In genomic region chr1:171065243-171065587, GRCm38 (mm10) we compare ENCODE assay signal across 8 mouse cellular contexts. TPM values are rescaled to one million over a fixed set of nuclear protein-coding genes. Genes with fewer than 3 reads are reported as not detected.
DNase-seq lines count a peak whose midpoint lies in the region; ATAC-seq and TF ChIP-seq lines count a peak whose summit lies in the region.
"Not testable (repeated sequence)": the region's sequence is repeated elsewhere in the genome, so short reads cannot be mapped to it uniquely, and the experiment has no call there.

No protein-coding gene starts in this region.

- H3K9ac ChIP-seq in ES-Bruce4 (ENCODE audit: low read depth, poor library complexity, severe bottlenecking); embryonic facial prominence, embryonic 12.5 days; hindbrain, embryonic 14.5 days; lung, embryonic 14.5 days; stomach, embryonic 14.5 days (replicated peaks; ENCODE audit: low read depth, low read length): not testable (repeated sequence)

- not testable (repeated sequence) for TF ChIP-seq POLR2A in ES-Bruce4 (IDR thresholded peaks at IDR 0.05; ENCODE audit: insufficient read depth, low read length)

- H3K36me3 ChIP-seq in ES-Bruce4 (ENCODE audit: control insufficient read depth, insufficient read depth, low read length, poor library complexity, severe bottlenecking); embryonic facial prominence, embryonic 12.5 days; hindbrain, embryonic 14.5 days (replicated peaks; ENCODE audit: control insufficient read depth, insufficient read depth); lung, embryonic 14.5 days (ENCODE audit: insufficient read depth); stomach, embryonic 14.5 days (ENCODE audit: control insufficient read depth, insufficient read depth, low read length): not testable (repeated sequence)

- H3K4me1 ChIP-seq in ES-Bruce4 (ENCODE audit: control insufficient read depth, insufficient read depth, low read length); embryonic facial prominence, embryonic 12.5 days; hindbrain, embryonic 14.5 days (replicated peaks; ENCODE audit: control insufficient read depth, insufficient read depth, low read length); lung, embryonic 14.5 days (ENCODE audit: insufficient read depth); stomach, embryonic 14.5 days (ENCODE audit: control insufficient read depth, insufficient read depth, low read length): not testable (repeated sequence)

- H3K4me2 ChIP-seq in embryonic facial prominence, embryonic 12.5 days (replicated peaks), result peak overlapping the region; percentile 44
- H3K4me2 ChIP-seq in hindbrain, embryonic 14.5 days (replicated peaks), result peak overlapping the region; percentile 30; the same call in 1 of the 2 replicates
- peak overlapping the region; percentile 50 for H3K4me2 ChIP-seq in lung, embryonic 14.5 days
- peak overlapping the region; percentile 46 for H3K4me2 ChIP-seq in stomach, embryonic 14.5 days (replicated peaks; ENCODE audit: low read depth, low read length)

- not testable (repeated sequence) for H3K9me3 ChIP-seq in ES-Bruce4 (replicated peaks; ENCODE audit: control insufficient read depth, insufficient read depth, low read length, poor library complexity, severe bottlenecking); embryonic facial prominence, embryonic 12.5 days; hindbrain, embryonic 14.5 days (ENCODE audit: control insufficient read depth, low read length); lung, embryonic 14.5 days (ENCODE audit: low read depth, low read length); stomach, embryonic 14.5 days (ENCODE audit: control insufficient read depth, low read depth, low read length)

- not testable (repeated sequence) for TF ChIP-seq CTCF in ES-Bruce4 (IDR thresholded peaks at IDR 0.05; ENCODE audit: low read depth, low read length); lung, embryonic 14.5 days (IDR thresholded peaks at IDR 0.05; ENCODE audit: low read depth)

- H3K27ac ChIP-seq in ES-Bruce4 (ENCODE audit: insufficient read depth, low read length); embryonic facial prominence, embryonic 12.5 days; hindbrain, embryonic 14.5 days; lung, embryonic 14.5 days (ENCODE audit: low read depth); stomach, embryonic 14.5 days (ENCODE audit: low read length): not testable (repeated sequence)

- H3K27me3 ChIP-seq in ES-Bruce4 (ENCODE audit: control insufficient read depth, insufficient read depth, low read length, poor library complexity, severe bottlenecking), result not testable (repeated sequence)
- H3K27me3 ChIP-seq in embryonic facial prominence, embryonic 12.5 days, result peaks cover 41% of the 10 kb centered on the region
- peaks cover 39% of the 10 kb centered on the region for H3K27me3 ChIP-seq in hindbrain, embryonic 14.5 days (ENCODE audit: control insufficient read depth, insufficient read depth, low read length)
- H3K27me3 ChIP-seq in lung, embryonic 14.5 days (ENCODE audit: insufficient read depth, low read length), result peaks cover 25% of the 10 kb centered on the region
- peaks cover 17% of the 10 kb centered on the region for H3K27me3 ChIP-seq in stomach, embryonic 14.5 days (ENCODE audit: control insufficient read depth, insufficient read depth, low read length)

- TF ChIP-seq EP300 in ES-Bruce4 (IDR thresholded peaks at IDR 0.05; ENCODE audit: insufficient read depth, low read depth, low read length), result not testable (repeated sequence)

- H3K4me3 ChIP-seq in ES-Bruce4 (ENCODE audit: low read depth, low read length), result peak overlapping the region; percentile 21
- peak overlapping the region; percentile 37 for H3K4me3 ChIP-seq in embryonic facial prominence, embryonic 12.5 days
- H3K4me3 ChIP-seq in hindbrain, embryonic 14.5 days (replicated peaks; ENCODE audit: low read length), result peak overlapping the region; percentile 18
- peak overlapping the region; percentile 36 for H3K4me3 ChIP-seq in lung, embryonic 14.5 days (ENCODE audit: low read depth, low read length)
- H3K4me3 ChIP-seq in stomach, embryonic 14.5 days (ENCODE audit: low read depth, low read length), result peak overlapping the region; percentile 36

- WGBS in embryonic facial prominence, embryonic 12.5 days, result under 1% methylated on average over 24 of the region's 35 CpGs
- WGBS in hindbrain, embryonic 14.5 days, result under 1% methylated on average over 17 of the region's 35 CpGs
- WGBS in lung, embryonic 14.5 days, result 1% methylated on average over 12 of the region's 35 CpGs
- 1% methylated on average over 17 of the region's 35 CpGs for WGBS in stomach, embryonic 14.5 days

- peak; percentile 14 for ATAC-seq in embryonic facial prominence, embryonic 12.5 days (ENCODE audit: insufficient number of reproducible peaks, insufficient read depth, low FRiP score, low TSS enrichment)
- 0 out of 2 replicates have a peak, but pooled peaks have one; percentile 1 for ATAC-seq in granulocyte monocyte progenitor cell, adult 5-6 weeks (replicated peaks; ENCODE audit: poor library complexity, severe bottlenecking)
- peak; percentile 48 for ATAC-seq in hindbrain, embryonic 14.5 days (ENCODE audit: low FRiP score)
- peak; percentile 64 for ATAC-seq in lung, embryonic 14.5 days (ENCODE audit: insufficient read depth)
- peak; percentile 24 for ATAC-seq in stomach, embryonic 14.5 days (ENCODE audit: insufficient number of reproducible peaks, insufficient read depth, low FRiP score, low read depth)

- DNase-seq in hindbrain, embryonic 14.5 days (ENCODE audit: low spot score); lung, embryonic 14.5 days: not testable (repeated sequence)
- peak; percentile 32 to 68 for DNase-seq in layer of hippocampus, postnatal 25 days (ENCODE audit: extremely low spot score in 1 of 2, low spot score in 1 of 2)
- peak; percentile 58 to 63 for DNase-seq in natural killer cell, adult 2 months (ENCODE audit: low spot score in 2 of 2)

RNA-seq across cellular contexts. Expression of gene Fcgr3, which starts 0.5 kb away (rescaled TPM):
- 0.78 and 0.87 TPM in 2 replicates for polyA plus RNA-seq in ES-Bruce4 (2011; ENCODE audit: insufficient read depth, insufficient read length, low read depth, missing spikeins)
- polyA plus RNA-seq in embryonic facial prominence, embryonic 12.5 days (2016; fragmentation: Nextera tagmentation; extraction: Ambion mirVana), result 6.0 and 6.5 TPM in 2 replicates
- total RNA-seq in granulocyte monocyte progenitor cell, adult 5-6 weeks (2014; fragmentation: Nextera tagmentation), result 274 and 310 TPM in 2 replicates
- total RNA-seq in granulocyte monocyte progenitor cell, adult 5-6 weeks (2017), result 498 and 520 TPM in 2 replicates
- 9.6 and 11.6 TPM in 2 replicates for polyA plus RNA-seq in hindbrain, embryonic 14.5 days (2014; fragmentation: Nextera tagmentation; extraction: Ambion mirVana)
- total RNA-seq in layer of hippocampus, postnatal 25 days (2021), result 10 to 100 TPM; 12.1 to 14.0 TPM
- polyA plus RNA-seq in lung, embryonic 14.5 days (2014; fragmentation: Nextera tagmentation; extraction: Ambion mirVana), result 10.8 and 14.3 TPM in 2 replicates
- 11.1 and 14.8 TPM in 2 replicates for polyA plus RNA-seq in stomach, embryonic 14.5 days (2014; fragmentation: Nextera tagmentation; extraction: Ambion mirVana)

RNA-seq across cellular contexts. Expression of gene Fcgr4, which starts 46.5 kb away (rescaled TPM):
- not detected in 2 replicates for polyA plus RNA-seq in ES-Bruce4 (2011; ENCODE audit: insufficient read depth, insufficient read length, low read depth, missing spikeins)
- 0.13 TPM in 1 of 2 replicates, not detected in the other for polyA plus RNA-seq in embryonic facial prominence, embryonic 12.5 days (2016; fragmentation: Nextera tagmentation; extraction: Ambion mirVana)
- 0.58 and 2.9 TPM in 2 replicates for total RNA-seq in granulocyte monocyte progenitor cell, adult 5-6 weeks (2014; fragmentation: Nextera tagmentation)
- total RNA-seq in granulocyte monocyte progenitor cell, adult 5-6 weeks (2017), result 3.1 and 3.5 TPM in 2 replicates
- polyA plus RNA-seq in hindbrain, embryonic 14.5 days (2014; fragmentation: Nextera tagmentation; extraction: Ambion mirVana), result 0.33 and 0.56 TPM in 2 replicates
- under 1 TPM in 1 of 2 experiments, not detected in 1; 0.22 TPM for total RNA-seq in layer of hippocampus, postnatal 25 days (2021)
- 0.35 and 0.47 TPM in 2 replicates for polyA plus RNA-seq in lung, embryonic 14.5 days (2014; fragmentation: Nextera tagmentation; extraction: Ambion mirVana)
- polyA plus RNA-seq in stomach, embryonic 14.5 days (2014; fragmentation: Nextera tagmentation; extraction: Ambion mirVana), result 0.74 and 0.91 TPM in 2 replicates

RNA-seq across cellular contexts. Expression of gene Cfap126, which starts 48.5 kb away (rescaled TPM):
- polyA plus RNA-seq in ES-Bruce4 (2011; ENCODE audit: insufficient read depth, insufficient read length, low read depth, missing spikeins), result 6.4 and 7.5 TPM in 2 replicates
- polyA plus RNA-seq in embryonic facial prominence, embryonic 12.5 days (2016; fragmentation: Nextera tagmentation; extraction: Ambion mirVana), result 1.4 and 1.8 TPM in 2 replicates
- total RNA-seq in granulocyte monocyte progenitor cell, adult 5-6 weeks (2014; fragmentation: Nextera tagmentation), result 1.7 and 3.8 TPM in 2 replicates
- 0.47 and 1.5 TPM in 2 replicates for total RNA-seq in granulocyte monocyte progenitor cell, adult 5-6 weeks (2017)
- polyA plus RNA-seq in hindbrain, embryonic 14.5 days (2014; fragmentation: Nextera tagmentation; extraction: Ambion mirVana), result 11.7 and 20.3 TPM in 2 replicates
- 1 to 10 TPM in 1 of 2 experiments, under 1 TPM in 1; 0.52 to 1.5 TPM for total RNA-seq in layer of hippocampus, postnatal 25 days (2021)
- polyA plus RNA-seq in lung, embryonic 14.5 days (2014; fragmentation: Nextera tagmentation; extraction: Ambion mirVana), result 2.0 and 2.2 TPM in 2 replicates
- polyA plus RNA-seq in stomach, embryonic 14.5 days (2014; fragmentation: Nextera tagmentation; extraction: Ambion mirVana), result 2.6 and 2.8 TPM in 2 replicates

Comparison
In these comparisons a context has a peak if more than half of its experiments do, and no peak if none do; other contexts are left out.
1. ATAC-seq: peak in every context shown above with its lines; median percentile 64 in lung, embryonic 14.5 days; 48 in hindbrain, embryonic 14.5 days; 24 in stomach, embryonic 14.5 days; 14 in embryonic facial prominence, embryonic 12.5 days; 1 in granulocyte monocyte progenitor cell, adult 5-6 weeks.